Mouse (Mus musculus) embryonic facial prominence, embryonic 15.5 days (tissue): ENCODE results near the gene L3mbtl1. TPM values are rescaled to one million over a fixed set of nuclear protein-coding genes. Genes with fewer than 3 reads are reported as not detected.

Experiments used
- ATAC-seq: fragments of 200-750 bp; cut with Nextera tagmentation; 2 replicates; pipeline ENCODE4 v1.8.0; 2017; ENCODE audit warnings: low read depth, moderate TSS enrichment; ENCODE audit not compliant: insufficient number of reproducible peaks, low FRiP score, low TSS enrichment
- H3K27ac ChIP-seq: fragments of 300-500 bp; sonication (generic); replicated peaks from 2 replicates; pipeline ENCODE4 v1.5.1; 2015; ENCODE audit warnings: mild to moderate bottlenecking, inconsistent platforms
- H3K27me3 ChIP-seq: fragments of 300-500 bp; sonication (generic); 2 replicates; pipeline ENCODE4 v1.6.1; 2015; ENCODE audit warnings: inconsistent platforms
- H3K36me3 ChIP-seq: fragments of 300-500 bp; sonication (generic); 2 replicates; pipeline ENCODE4 v1.6.1; 2015; ENCODE audit warnings: mild to moderate bottlenecking, inconsistent platforms
- H3K4me1 ChIP-seq: fragments of 300-500 bp; sonication (generic); 2 replicates; pipeline ENCODE4 v1.6.1; 2015; ENCODE audit warnings: inconsistent platforms
- H3K4me2 ChIP-seq: fragments of 300-500 bp; sonication (generic); replicated peaks from 2 replicates; pipeline ENCODE4 v1.6.1; 2015; ENCODE audit warnings: mild to moderate bottlenecking, inconsistent platforms
- H3K4me3 ChIP-seq: fragments of 300-500 bp; sonication (generic); replicated peaks from 2 replicates; pipeline ENCODE4 v1.5.1; 2015; ENCODE audit warnings: mild to moderate bottlenecking, inconsistent platforms
- H3K9ac ChIP-seq: fragments of 300-500 bp; sonication (generic); 2 replicates; pipeline ENCODE4 v1.6.1; 2015; ENCODE audit warnings: inconsistent platforms
- H3K9me3 ChIP-seq: fragments of 300-500 bp; sonication (generic); replicated peaks from 2 replicates; pipeline ENCODE4 v1.6.1; 2016; ENCODE audit warnings: inconsistent platforms
- WGBS: fragments of 180-500 bp; shearing (Covaris S2); methylation state at CpG from one replicate; pipeline ENCODE4 v1.1.7; 2015; 5-methylcytosine and 5-hydroxymethylcytosine counted together
- polyA plus RNA-seq: library from polyadenylated mRNA; unstranded; fragments of >200 nt; fragmentation: Nextera tagmentation; extraction: Ambion mirVana; gene quantifications from 2 replicates; pipeline ENCODE4 v1.2.1, GENCODE M21; 2015

Gene L3mbtl1
- polyA plus RNA-seq, 1 experiment from 2014 or later, result 0.48 TPM

DNA sequence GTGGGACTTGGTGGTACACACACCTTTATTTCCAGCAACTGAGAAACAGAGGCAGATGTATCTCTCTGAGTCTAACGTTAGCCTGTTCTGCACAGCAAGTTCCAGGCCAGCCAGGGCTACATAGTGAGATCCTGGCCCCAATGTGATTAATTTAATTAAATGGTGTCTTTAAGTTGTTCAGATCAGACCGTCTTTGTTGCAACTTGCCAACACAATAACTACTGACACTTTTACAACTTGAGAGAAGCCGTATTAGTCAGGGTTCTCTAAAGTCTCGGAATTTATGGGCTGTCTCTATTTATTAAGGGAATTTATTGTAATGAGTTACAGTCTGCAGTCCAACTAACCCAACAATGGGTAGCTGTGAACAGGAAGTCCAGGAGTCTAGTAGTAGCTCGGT, 19.1 kb upstream of the L3mbtl1 start:
- Histone ChIP-seq H3K9me3 (no peaks in the 10 kb centered on the region), H3K4me1 (0 out of 2 replicates have a peak, but pooled peaks cover 5% of the 10 kb centered on the region), H3K27ac (no peak overlapping the region), H3K4me2 (no peak overlapping the region), H3K36me3 (no peaks in the 10 kb centered on the region), H3K4me3 (no peak overlapping the region), H3K27me3 (0 out of 2 replicates have a peak, but pooled peaks cover 3% of the 10 kb centered on the region), H3K9ac (no peak overlapping the region)
- no peak for ATAC-seq
- 65% methylated on average over 5 of the region's 5 CpGs for WGBS

DNA sequence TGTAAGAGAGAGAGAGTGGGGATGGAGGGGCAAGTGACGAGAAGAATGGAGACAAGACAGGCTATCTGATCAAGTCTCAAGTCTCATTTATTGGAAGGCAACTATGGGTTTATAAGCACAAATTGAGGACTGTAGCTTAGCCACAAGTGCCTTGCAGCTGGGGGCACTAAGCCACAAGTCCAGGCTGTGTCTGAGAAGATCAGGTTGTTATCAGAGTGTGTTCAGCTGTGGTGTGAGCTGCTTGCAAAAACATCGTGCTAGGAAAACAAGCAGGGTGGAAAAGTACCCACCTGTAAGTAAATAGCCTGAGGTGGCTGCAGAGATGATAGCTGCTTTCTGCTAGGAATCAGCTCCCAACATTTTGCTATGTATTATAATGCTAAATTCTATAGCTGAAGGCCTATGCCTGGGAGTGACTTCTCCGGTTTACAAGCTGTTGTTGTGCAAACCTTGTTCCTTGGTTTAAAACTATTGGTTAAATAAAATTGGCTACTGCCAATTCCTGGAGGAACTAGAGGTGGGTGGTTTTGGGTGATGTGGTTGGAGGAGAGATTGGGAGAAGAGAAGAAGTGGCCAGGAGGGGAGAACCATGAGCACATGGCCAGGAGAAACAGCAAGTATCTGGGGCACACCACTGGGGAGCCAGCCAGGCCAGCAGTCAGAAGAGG, 15.2 kb upstream of the L3mbtl1 start:
- WGBS, result 56% methylated on average over 3 of the region's 3 CpGs
- H3K27ac ChIP-seq, result no peak overlapping the region
- no peak overlapping the region for H3K9ac ChIP-seq
- H3K36me3 ChIP-seq, result no peaks in the 10 kb centered on the region
- H3K9me3 ChIP-seq, result no peaks in the 10 kb centered on the region
- H3K4me2 ChIP-seq, result no peak overlapping the region
- peaks cover 6% of the 10 kb centered on the region; the same call in 1 of the 2 replicates for H3K4me1 ChIP-seq
- ATAC-seq, result no peak
- no peaks in the 10 kb centered on the region for H3K27me3 ChIP-seq
- no peak overlapping the region for H3K4me3 ChIP-seq

DNA sequence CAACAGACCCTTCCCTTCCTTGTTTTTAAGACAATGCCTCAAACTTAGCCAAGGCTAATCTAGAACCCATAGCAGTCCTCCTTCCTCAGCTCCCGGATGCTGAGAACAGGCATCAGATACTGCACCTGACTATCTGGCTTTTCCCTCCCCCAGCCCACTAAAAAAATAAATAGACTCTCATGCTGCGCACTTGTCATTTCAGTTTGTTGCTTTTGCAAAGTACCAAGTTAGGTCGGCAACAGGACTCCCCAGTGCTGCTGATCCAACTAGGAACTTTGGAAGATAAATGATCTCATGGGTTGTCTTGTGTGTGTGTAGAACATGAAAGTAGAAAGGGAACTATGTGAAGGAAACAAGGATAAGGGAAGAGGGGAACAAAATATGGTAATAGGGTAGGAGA, 13.6 kb upstream of the L3mbtl1 start:
- H3K4me3 ChIP-seq, result no peak overlapping the region
- no peak overlapping the region for H3K4me2 ChIP-seq
- no peaks in the 10 kb centered on the region for H3K27me3 ChIP-seq
- H3K36me3 ChIP-seq, result peaks cover 16% of the 10 kb centered on the region
- H3K27ac ChIP-seq, result no peak overlapping the region
- no peak overlapping the region for H3K9ac ChIP-seq
- H3K9me3 ChIP-seq, result no peaks in the 10 kb centered on the region
- WGBS, result 83% methylated on average over 3 of the region's 3 CpGs
- ATAC-seq, result no peak
- peaks cover 10% of the 10 kb centered on the region; the same call in 1 of the 2 replicates for H3K4me1 ChIP-seq

DNA sequence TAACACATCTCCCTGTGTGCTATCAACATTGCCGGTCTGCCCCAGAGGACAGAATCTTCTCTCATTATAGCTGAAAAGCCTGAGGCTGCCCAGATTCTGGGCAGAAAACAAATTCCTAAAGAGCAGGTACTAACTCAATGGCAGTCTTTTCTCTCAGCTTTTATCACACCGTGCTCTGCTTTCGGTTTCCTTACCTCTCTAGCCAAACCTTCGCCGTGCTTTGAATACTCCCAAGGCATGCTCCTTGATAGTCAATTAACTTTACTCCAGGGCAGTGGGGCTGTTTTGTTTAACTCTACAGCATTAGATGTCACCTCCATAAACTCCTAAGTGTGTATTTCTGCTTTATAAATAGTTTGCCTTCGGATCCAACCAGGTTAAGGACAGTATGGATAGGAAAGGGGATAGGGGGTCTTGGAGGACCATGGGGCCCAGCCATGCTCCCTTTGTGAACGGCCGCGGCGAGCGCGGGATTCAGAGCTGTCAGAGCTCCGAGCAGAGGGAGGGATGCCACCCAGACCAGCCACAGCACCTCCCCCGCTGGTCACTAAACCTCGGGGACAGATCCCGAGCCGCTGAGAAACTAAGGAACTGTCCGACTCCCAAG, 12.7 kb upstream of the L3mbtl1 start:
- Histone ChIP-seq H3K27ac (peak overlapping the region; percentile 98), H3K9me3 (no peaks in the 10 kb centered on the region), H3K27me3 (no peaks in the 10 kb centered on the region), H3K4me1 (peaks cover 10% of the 10 kb centered on the region; the same call in 1 of the 2 replicates), H3K36me3 (peaks cover 21% of the 10 kb centered on the region), H3K4me3 (peak overlapping the region; percentile 98), H3K9ac (peak overlapping the region; percentile 100), H3K4me2 (peak overlapping the region; percentile 74)
- WGBS, result 1% methylated on average over 18 of the region's 18 CpGs
- no peak; the same call in 1 of the 2 replicates for ATAC-seq

DNA sequence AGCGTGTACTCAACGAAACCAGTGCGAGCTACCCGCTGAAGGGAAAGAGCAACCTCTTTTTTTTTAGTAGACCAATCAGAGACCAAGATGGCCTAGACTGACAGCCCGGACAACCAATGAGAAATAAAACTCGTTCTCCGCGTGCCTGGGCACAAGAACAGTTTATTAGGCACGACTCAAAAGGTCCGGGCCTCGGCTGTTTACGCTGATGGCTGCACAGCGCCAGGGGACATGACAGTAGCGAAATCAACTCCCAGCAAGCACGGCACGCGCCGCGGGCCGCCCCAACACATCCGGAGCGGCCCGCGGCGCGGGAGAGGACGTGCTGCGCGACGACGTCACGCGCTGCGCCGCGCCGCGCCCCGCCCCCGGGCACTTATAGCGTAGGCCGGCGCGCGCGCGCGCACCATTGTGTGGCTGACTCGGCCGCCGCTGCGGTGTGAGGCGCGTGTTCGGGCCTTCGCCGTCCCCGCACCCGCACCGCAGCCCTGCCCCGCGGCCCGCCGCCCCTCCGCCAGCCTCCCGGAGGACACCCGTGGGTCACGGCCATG, 12.1 kb upstream of the L3mbtl1 start, which contains the start of gene Srsf6:
Gene Srsf6 (plus strand): TSS at position 406 of the 551 bp plus-strand sequence.
- peaks cover 25% of the 10 kb centered on the region for H3K36me3 ChIP-seq
- H3K27ac ChIP-seq, result peak within 1 kb of the TSS; percentile 98
- H3K9ac ChIP-seq, result peak within 1 kb of the TSS; percentile 100
- under 1% methylated on average over 62 of the region's 68 CpGs for WGBS
- peak within 1 kb of the TSS; percentile 74 for H3K4me2 ChIP-seq
- H3K4me3 ChIP-seq, result peak within 1 kb of the TSS; percentile 98
- H3K9me3 ChIP-seq, result no peaks in the 10 kb centered on the region
- H3K27me3 ChIP-seq, result no peaks in the 10 kb centered on the region
- H3K4me1 ChIP-seq, result peaks cover 10% of the 10 kb centered on the region; the same call in 1 of the 2 replicates
- peak; percentile 94 for ATAC-seq

DNA sequence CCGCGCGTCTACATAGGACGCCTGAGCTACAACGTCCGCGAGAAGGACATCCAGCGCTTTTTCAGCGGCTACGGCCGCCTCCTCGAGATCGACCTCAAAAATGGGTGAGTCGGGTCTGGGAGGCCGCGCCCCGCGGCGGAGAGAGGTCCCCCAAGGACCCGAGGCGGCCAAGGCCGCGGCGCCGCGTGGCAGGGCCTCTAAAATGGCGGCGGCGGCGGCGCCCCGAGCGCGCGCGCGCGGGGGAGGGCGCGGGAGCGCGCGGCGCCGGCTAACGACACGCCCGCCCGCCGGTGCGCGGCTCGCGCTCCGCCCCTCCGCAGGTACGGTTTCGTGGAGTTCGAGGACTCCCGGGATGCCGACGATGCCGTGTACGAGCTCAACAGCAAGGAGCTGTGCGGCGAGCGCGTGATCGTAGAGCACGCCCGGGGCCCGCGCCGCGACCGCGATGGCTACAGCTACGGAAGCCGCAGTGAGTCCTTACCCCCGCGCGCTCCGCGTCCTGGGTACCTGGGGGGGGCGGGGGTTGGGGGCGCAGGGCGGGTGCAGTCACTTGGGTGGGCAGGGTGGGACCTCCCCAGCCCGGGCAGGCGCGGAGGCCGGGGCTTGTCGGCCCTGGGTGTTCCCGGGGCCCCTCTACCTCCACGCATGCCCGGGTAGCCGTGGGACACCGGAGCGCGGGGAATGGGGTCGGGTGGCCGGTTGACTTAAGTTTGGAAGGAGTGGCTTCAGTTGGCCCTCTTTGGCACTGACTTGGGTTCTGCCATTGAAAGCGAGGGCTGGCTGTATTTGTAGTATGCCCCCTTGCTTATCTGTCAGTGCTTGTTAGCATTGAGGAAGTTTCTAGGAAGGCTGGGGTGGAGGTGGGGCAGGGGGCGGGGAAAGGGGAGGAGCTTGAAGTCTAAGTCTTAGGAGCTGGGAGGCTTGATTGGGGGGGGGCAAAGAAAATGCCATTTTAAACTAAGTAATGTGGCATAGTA, 11.3 kb upstream of the L3mbtl1 start:
- under 1% methylated on average over 71 of the region's 103 CpGs for WGBS
- Histone ChIP-seq H3K27ac (peak overlapping the region; percentile 98), H3K4me2 (peak overlapping the region; percentile 74), H3K9me3 (no peaks in the 10 kb centered on the region), H3K4me3 (peak overlapping the region; percentile 98), H3K36me3 (peaks cover 33% of the 10 kb centered on the region), H3K27me3 (no peaks in the 10 kb centered on the region), H3K9ac (peak overlapping the region; percentile 100), H3K4me1 (peaks cover 10% of the 10 kb centered on the region; the same call in 1 of the 2 replicates)
- ATAC-seq, result peak; percentile 55

DNA sequence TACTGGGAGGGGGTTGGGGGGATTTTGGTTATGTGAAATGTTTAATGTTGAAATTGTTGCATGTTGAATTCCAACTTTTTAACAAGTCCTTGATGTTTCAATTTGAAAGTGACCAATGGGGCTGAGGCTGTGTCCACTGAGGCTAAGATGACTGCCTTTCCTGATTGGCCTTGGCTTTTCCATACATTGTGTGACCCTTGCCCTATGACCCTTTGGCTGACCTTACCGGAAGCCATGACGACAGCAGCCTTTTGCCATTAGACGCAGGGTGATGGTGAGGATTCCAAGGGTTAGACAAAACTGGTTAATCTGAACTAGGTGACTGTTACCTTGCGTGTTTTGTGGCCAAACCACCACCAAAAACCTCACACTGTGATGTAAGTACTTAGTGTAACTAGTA, 10.6 kb upstream of the L3mbtl1 start:
- no peak overlapping the region for H3K27ac ChIP-seq
- peaks cover 39% of the 10 kb centered on the region for H3K36me3 ChIP-seq
- peak overlapping the region; percentile 100 for H3K9ac ChIP-seq
- no peaks in the 10 kb centered on the region for H3K9me3 ChIP-seq
- ATAC-seq, result no peak
- H3K4me2 ChIP-seq, result peak overlapping the region; percentile 74
- H3K4me1 ChIP-seq, result peaks cover 10% of the 10 kb centered on the region; the same call in 1 of the 2 replicates
- 35% methylated on average over 4 of the region's 4 CpGs for WGBS
- H3K27me3 ChIP-seq, result no peaks in the 10 kb centered on the region
- H3K4me3 ChIP-seq, result peak overlapping the region; percentile 98

DNA sequence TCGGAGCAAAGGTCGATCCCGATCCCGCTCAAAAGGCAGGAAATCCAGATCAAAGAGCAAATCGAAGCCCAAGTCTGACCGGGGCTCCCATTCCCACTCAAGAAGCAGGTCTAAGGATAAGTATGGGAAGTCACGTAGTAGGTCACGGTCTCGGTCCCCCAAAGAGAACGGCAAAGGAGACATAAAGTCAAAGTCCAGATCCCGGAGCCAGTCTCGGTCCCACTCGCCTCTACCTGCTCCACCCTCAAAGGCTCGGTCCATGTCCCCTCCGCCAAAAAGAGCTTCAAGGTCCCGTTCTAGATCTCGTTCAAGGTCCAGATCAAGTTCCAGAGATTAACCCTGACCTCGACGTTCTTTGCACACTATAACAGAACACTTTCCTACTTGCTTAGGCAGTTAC, 8.9 kb upstream of the L3mbtl1 start:
- H3K27ac ChIP-seq, result no peak overlapping the region
- H3K9me3 ChIP-seq, result no peaks in the 10 kb centered on the region
- no peak overlapping the region for H3K4me2 ChIP-seq
- peaks cover 10% of the 10 kb centered on the region; the same call in 1 of the 2 replicates for H3K4me1 ChIP-seq
- H3K27me3 ChIP-seq, result no peaks in the 10 kb centered on the region
- no peak overlapping the region for H3K9ac ChIP-seq
- H3K36me3 ChIP-seq, result peaks cover 54% of the 10 kb centered on the region
- 92% methylated on average over 19 of the region's 19 CpGs for WGBS
- ATAC-seq, result no peak
- H3K4me3 ChIP-seq, result no peak overlapping the region

DNA sequence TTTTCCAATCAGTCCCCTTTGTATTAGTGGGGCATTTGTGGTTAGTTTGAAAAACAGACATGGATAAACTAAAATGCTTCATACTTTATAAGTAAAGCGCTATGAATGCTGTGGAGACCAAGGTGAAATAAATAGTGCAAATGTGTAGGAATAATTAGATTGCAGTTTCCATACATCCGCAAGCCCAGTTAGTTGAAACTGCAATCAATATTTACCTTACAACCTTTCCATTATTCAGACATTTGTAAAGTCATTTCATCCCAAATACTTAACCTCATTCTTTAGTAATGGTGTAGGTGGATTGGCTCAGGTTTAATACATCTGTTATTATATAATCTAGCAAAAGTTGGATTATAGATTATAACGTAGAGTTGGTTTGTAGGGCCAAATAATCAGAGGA, 7.6 kb upstream of the L3mbtl1 start:
- Histone ChIP-seq H3K36me3 (peaks cover 67% of the 10 kb centered on the region), H3K4me2 (no peak overlapping the region), H3K4me3 (no peak overlapping the region), H3K9ac (no peak overlapping the region), H3K4me1 (peaks cover 6% of the 10 kb centered on the region; the same call in 1 of the 2 replicates), H3K9me3 (no peaks in the 10 kb centered on the region), H3K27ac (no peak overlapping the region), H3K27me3 (no peaks in the 10 kb centered on the region)
- ATAC-seq, result no peak
- WGBS, result 97% methylated on average over 3 of the region's 3 CpGs

DNA sequence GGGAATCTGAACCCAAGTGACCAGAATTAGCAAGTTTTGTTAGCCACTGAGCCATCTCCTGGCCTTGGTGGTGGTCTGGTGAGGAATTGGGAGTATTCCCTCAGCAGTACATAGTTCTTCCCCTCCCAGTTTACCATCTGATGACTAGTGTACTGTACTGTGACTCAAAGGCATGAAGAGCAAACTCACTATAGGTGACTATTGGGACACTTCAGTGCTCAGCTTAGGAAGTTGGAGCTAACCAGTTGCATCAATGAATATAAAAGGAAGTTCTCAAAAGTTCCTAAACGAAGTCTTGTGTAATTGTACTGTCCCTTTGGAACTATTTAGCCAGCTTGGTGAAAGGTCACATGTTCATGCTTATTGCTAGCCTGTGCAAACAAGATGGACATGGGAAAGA, 3.7 kb upstream of the L3mbtl1 start:
- no peak overlapping the region for H3K27ac ChIP-seq
- no peak overlapping the region for H3K4me3 ChIP-seq
- H3K36me3 ChIP-seq, result peaks cover 56% of the 10 kb centered on the region
- 74% methylated on average over 1 of the region's 1 CpGs for WGBS
- H3K4me2 ChIP-seq, result no peak overlapping the region
- ATAC-seq, result no peak
- no peak overlapping the region for H3K9ac ChIP-seq
- peaks cover 12% of the 10 kb centered on the region for H3K4me1 ChIP-seq
- peaks cover 11% of the 10 kb centered on the region for H3K27me3 ChIP-seq
- H3K9me3 ChIP-seq, result no peaks in the 10 kb centered on the region
